Mouse (Mus musculus): ENCODE measurements at regions not wholly inside any gene's neighbourhood (a gene's known extent, or its start where the extent isn't known, plus 50 kb on each side); places are given as distances from the start of the nearest gene placed in this dataset.

DNA sequence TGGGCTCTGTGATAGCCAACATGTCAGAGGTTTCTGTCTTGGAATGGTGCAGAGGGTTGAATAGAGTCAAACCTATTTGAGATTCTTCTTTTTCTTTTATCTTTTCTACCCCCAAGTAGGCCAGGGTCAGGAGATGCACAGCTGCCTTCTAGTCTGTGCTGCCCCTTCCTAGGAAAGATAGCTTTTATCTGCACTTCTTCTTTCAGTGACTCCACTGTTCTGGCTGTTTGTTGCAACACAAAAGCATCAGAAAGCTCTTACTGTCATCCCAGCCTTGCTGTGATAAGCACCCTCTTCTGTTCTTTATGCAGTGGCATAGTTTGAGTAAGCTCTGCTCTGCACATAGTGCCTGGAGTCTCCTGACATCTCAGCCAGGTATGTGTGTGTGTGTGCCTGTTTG lies 156.7 kb upstream of the Rgs1 start:
- peak; percentile 64 for DNase-seq (ENCODE audit: low read depth, low spot score)
- H3K9me3 ChIP-seq (replicated peaks; ENCODE audit: insufficient read depth, low read length) = no peaks in the 10 kb centered on the region
- H3K4me1 ChIP-seq (ENCODE audit: control insufficient read depth in 1 of 2, insufficient read depth in 2 of 2, low read length in 2 of 2) = peaks cover 0 to 3% of the 10 kb centered on the region in 2 experiments; a peak in 1 of 4 replicates
- H3K79me2 ChIP-seq (ENCODE audit: control insufficient read depth, insufficient read depth, low read length, poor library complexity) = no peaks in the 10 kb centered on the region
- no peaks in the 10 kb centered on the region for H3K27me3 ChIP-seq (ENCODE audit: control insufficient read depth in 1 of 2, insufficient read depth in 2 of 2, low read length in 2 of 2)
- TF ChIP-seq TCF12 (IDR thresholded peaks at IDR 0.05; ENCODE audit: low read depth, low read length) = peak; percentile 49
- TF ChIP-seq BHLHE40 (IDR thresholded peaks at IDR 0.05; ENCODE audit: borderline replicate concordance, low read depth, low read length) = no peak
- TF ChIP-seq ETS1 (IDR thresholded peaks at IDR 0.05; ENCODE audit: low read depth, low read length) = peak; percentile 29; the same call in 1 of the 2 replicates
- no peak for TF ChIP-seq SIN3A (IDR thresholded peaks at IDR 0.05; ENCODE audit: low read length)
- no peak for TF ChIP-seq E2F4 (IDR thresholded peaks at IDR 0.05; ENCODE audit: borderline replicate concordance, low read depth, low read length)
- TF ChIP-seq RAD21 (IDR thresholded peaks at IDR 0.05; ENCODE audit: low read depth, low read length) = no peak; the same call in 1 of the 2 replicates
- no peak for TF ChIP-seq GABPA (IDR thresholded peaks at IDR 0.05; ENCODE audit: low read depth, low read length)
- no peak for TF ChIP-seq MAZ (IDR thresholded peaks at IDR 0.05; ENCODE audit: low read depth, low read length)
- peak in 1 of 2 experiments; percentile 53; a peak in 2 of 4 replicates for TF ChIP-seq EP300 (IDR thresholded peaks at IDR 0.05; ENCODE audit: low read depth in 1 of 2, low read length in 2 of 2)
- TF ChIP-seq MXI1 (IDR thresholded peaks at IDR 0.05; ENCODE audit: low read depth, low read length) = no peak
- TF ChIP-seq UBTF (IDR thresholded peaks at IDR 0.05; ENCODE audit: borderline replicate concordance, insufficient read depth, low read depth, low read length) = no peak
- no peak for TF ChIP-seq MEF2A (IDR thresholded peaks at IDR 0.05; ENCODE audit: extremely low read depth, insufficient replicate concordance, low read depth, low read length, poor library complexity, severe bottlenecking)
- no peak for TF ChIP-seq MAFK (IDR thresholded peaks at IDR 0.05; ENCODE audit: borderline replicate concordance, low read depth, low read length)
- TF ChIP-seq MYC (IDR thresholded peaks at IDR 0.05; ENCODE audit: low read depth, low read length) = no peak
- TF ChIP-seq NELFE (IDR thresholded peaks at IDR 0.05; ENCODE audit: low read depth, low read length) = no peak
- no peak for TF ChIP-seq ZMIZ1 (IDR thresholded peaks at IDR 0.05; ENCODE audit: low read depth, low read length)
- no peak for TF ChIP-seq JUND (IDR thresholded peaks at IDR 0.05; ENCODE audit: low read depth, low read length)
- TF ChIP-seq CHD1 (IDR thresholded peaks at IDR 0.05; ENCODE audit: low read depth, low read length) = no peak
- TF ChIP-seq USF1 (IDR thresholded peaks at IDR 0.05; ENCODE audit: low read depth, low read length) = no peak
- TF ChIP-seq POLR2AphosphoS5 (IDR thresholded peaks at IDR 0.05; ENCODE audit: borderline replicate concordance, low read depth, low read length) = no peak
- peak; percentile 69 for TF ChIP-seq GATA1 (IDR thresholded peaks at IDR 0.05; ENCODE audit: low read depth, low read length)
- no peak for TF ChIP-seq ZC3H11A (IDR thresholded peaks at IDR 0.05; ENCODE audit: low read depth, low read length)
- TF ChIP-seq RCOR1 (IDR thresholded peaks at IDR 0.05; ENCODE audit: low read depth, low read length) = peak; percentile 64; the same call in 1 of the 2 replicates
- H3K27ac ChIP-seq (ENCODE audit: control insufficient read depth, low read depth, low read length) = no peak overlapping the region
- peaks cover 0 to 2% of the 10 kb centered on the region in 2 experiments; a peak in 1 of 4 replicates for H3K36me3 ChIP-seq (ENCODE audit: control insufficient read depth in 1 of 2, insufficient read depth in 2 of 2, low read length in 2 of 2)
- no peak overlapping the region for H3K4me3 ChIP-seq (ENCODE audit: control insufficient read depth in 1 of 2, insufficient read depth in 1 of 2, low read depth in 2 of 2, low read length in 2 of 2)
- H3K9ac ChIP-seq (ENCODE audit: control insufficient read depth, low read depth, low read length, poor library complexity, severe bottlenecking) = no peak overlapping the region

Data from MEL (cell line).